Mouse (Mus musculus) liver, adult 2 months (tissue): ENCODE data around the gene Slc27a4.

Source experiments
- CTCF ChIP-seq: fragments of 200-500 bp; IDR thresholded peaks from 2 replicates; pipeline ENCODE4 v1.5.1; 2011; ENCODE audit warnings: low read depth, low read length, control low read depth
- POLR2A ChIP-seq: fragments of 200-500 bp; IDR thresholded peaks from 2 replicates; pipeline ENCODE4 v1.6.1; 2011; ENCODE audit warnings: low read length, control low read depth; ENCODE audit not compliant: insufficient read depth; ENCODE audit errors: extremely low read depth

DNA sequence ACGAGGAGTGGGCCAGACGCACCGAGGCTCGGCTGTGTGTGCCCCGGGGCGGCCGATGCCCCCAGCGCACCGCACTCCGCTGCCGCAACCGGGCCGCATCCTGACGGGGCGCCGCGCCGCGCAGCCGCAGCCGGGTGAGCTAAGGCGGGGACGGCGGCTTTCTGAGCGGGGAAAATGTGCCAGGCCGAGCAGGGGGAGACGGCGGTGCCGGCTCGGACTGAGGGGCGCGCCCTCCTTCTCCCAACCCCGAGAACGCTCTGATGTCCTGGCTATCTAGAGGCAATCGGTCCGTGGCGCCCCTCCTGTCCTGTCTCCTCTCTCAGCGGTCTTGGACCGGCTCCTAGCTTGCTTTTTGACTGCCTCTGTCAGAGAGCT is 380 bp downstream of the Slc27a4 start:
- TF ChIP-seq CTCF (no peak), POLR2A (no peak)
